Mouse (Mus musculus): ENCODE measurements around the gene Hoxb6.

Gene Hoxb6

GRCm38 (mm10) chr11:96317608-96318367, 25.5 kb downstream of the Hoxb6 start, which contains the start of gene Hoxb4:
Hoxb4 (plus strand) TSS chr11:96318267.
- DNase-seq: no peak

GRCm38 (mm10) chr11:96318368-96319070, 26.2 kb downstream of the Hoxb6 start:
- DNase-seq: peak; percentile 92

GRCm38 (mm10) chr11:96319071-96319902, 27.0 kb downstream of the Hoxb6 start:
- DNase-seq: peak; percentile 84

DNA sequence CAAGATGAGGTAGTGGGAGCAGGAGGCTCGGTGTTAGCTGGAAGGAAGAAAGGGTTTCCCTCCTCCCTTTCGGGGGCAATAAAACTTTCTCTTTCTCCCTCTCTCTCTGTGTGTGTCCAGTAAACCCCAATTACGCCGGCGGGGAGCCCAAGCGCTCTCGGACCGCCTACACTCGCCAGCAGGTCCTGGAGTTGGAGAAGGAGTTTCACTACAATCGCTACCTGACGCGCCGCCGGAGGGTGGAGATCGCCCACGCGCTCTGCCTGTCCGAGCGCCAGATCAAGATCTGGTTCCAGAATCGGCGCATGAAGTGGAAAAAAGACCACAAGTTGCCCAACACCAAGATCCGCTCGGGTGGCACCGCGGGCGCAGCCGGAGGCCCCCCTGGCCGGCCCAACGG, 27.6 kb downstream of the Hoxb6 start:
- DNase-seq: peak; percentile 77

DNA sequence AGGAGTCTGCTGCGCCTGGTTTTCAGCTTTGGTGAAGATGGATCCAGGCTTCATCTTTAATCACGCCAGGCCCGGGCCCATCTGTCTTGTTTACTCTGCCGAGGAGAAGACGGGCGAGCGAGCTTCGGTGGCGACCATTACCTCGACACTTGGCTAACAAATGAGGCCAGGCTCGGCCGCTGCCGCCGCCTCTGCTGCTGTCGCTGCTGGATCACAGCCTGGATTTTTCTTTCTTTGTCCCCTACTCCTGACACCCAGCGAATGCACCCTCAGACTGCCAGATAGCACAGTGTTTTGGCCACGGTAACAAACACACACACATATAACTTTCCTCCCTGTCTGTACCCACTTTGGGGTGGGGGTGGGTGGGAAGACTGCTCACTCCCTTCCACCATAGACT, 28.4 kb downstream of the Hoxb6 start:
- DNase-seq: no peak

DNA sequence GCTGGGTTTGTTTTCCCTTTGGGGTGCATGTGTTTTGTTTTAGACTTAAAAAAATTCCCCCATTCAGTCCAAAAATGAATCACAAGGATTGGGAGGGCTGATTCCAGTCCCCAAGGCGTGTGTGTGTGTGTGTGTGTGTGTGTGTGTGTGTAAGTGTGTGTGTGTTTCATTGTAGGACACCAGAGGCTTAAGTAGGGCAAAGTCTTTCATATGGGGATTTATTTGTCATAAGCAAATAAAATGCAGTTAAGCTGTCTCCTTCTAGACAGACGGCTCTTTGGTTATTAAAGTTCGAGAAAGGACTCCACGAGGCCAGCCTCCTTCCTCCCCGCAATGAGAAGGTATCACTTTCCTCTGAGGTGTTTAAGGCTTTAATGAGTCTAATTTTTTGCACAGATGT, 29.6 kb downstream of the Hoxb6 start:
- no peak for DNase-seq

DNA sequence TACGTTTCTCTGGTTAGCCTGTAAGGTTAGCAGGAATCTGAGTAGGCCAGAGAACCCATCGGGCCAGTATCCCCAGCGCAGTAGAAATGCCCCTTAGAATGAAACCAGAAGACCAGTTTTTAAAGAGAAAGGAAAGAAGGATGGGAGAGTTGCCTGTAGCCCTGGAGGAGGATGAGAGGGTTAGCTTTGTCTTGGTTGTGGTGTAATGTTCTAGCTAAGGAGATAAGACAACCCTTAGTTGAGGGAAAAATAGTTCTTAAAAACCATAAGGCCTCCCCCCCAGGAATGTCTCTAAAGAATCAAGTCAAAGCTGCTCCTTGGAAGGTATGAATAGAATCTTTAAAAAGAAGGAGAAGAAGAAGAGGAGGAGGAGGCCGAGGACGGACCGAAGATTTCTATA, 30.5 kb downstream of the Hoxb6 start:
- no peak for DNase-seq

- DNase-seq: no peak
Observed at GRCm38 (mm10) chr11:96323154-96323553, 30.9 kb downstream of the Hoxb6 start, which contains the start of gene Hoxb3. Hoxb3 (plus strand) TSS chr11:96323326.

DNA sequence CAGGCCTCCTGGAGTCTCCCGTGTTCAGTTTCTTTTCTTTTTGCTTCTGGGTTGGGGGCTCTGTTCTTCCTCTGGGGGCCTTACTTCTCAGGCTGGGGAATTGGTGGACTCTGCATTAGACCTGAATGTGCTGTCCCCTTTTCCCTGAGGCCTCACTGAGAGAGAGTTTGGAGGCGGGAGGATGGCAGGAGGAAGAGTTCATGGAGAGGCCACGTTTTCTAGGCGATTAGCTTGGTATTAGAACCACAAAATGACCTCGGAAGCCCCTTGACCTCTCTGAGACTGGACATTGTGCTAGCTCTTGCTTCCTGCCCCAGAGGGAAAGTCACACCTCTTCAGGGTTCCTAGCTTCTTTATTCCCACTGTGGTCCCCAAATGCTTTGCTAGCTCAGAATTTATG, 31.8 kb downstream of the Hoxb6 start:
- DNase-seq: no peak

DNA sequence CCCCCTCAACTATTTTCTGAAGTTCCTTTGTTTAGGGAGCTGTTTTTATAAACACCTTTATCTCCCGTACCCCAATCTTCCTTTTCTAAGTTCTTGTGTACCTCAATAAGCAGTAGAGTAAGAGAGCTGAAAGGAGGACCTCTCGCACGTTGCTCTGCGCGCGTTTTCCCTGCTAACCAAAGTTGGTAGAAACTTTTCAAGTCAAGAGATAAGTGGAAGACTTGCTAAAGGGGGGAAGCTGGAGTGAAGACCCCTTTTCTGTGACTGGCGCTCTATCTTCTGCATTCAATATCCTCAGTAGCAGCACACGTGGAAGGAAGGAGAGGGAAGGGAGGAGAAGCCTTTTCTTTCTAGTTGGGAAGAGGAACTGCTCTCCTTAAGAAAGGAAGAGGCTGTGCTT, 32.7 kb downstream of the Hoxb6 start:
- no peak for DNase-seq

GRCm38 (mm10) chr11:96325747-96326212, 33.5 kb downstream of the Hoxb6 start:
- DNase-seq: no peak

DNA sequence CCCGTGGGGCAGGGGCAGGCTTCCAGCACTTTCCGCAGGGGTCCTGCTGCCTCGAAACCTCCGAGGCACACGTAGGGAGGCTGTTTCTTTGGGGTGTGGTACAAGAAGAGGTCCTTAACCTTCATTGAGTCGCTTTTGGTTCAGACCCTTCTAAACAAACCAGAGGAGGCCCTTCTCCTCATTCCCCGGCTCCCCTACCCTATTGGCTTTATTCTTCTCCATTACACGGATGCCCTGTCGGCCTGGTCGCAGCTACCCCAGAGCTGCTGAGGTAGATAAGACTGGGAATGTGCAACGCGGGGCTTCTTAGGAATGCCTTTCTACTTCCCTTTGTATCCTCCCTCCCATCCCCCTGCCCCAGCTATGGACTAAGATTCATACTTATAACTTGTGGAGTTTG, 34.4 kb downstream of the Hoxb6 start:
- DNase-seq: no peak

DNA sequence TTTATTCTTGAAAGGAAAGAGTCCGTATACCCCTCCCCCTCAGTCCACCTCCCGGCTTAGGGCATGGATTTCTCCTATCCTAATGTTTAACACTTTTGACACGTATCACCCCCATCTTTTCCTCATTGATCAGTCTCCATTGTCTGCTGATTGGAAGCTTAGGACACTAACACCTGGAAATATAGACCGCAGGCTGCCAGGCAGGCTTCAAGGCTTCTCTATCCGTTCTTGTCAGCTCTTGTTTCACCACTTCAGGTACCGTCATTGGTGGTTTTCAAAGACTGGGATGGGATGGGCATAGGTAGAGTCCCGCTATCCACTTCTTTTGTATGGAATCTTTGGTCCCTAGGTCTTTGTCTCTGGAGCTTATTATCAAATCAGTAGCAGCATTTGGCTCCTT, 34.8 kb downstream of the Hoxb6 start:
- no peak for DNase-seq

GRCm38 (mm10) chr11:96327750-96328149, 35.5 kb downstream of the Hoxb6 start:
- DNase-seq: no peak

DNA sequence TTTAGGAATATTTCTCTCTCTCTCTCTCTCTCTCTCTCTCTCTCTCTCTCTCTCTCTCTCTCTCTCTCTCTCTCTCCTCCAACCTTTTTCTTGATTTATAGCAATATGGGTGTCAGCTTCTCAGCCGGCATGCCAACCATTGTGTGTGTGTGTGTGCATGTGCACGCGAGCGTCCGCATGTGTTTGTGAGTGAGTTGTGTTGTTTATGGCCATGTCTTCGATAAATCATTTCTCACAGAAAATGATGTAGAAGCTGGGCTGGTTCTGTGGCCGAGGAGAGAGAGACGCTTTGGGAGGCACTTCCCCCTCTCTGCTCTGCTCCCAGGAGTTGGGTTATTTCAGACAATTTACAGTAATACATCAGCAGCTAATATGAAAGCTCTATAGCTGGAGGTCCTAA, 36.3 kb downstream of the Hoxb6 start:
- DNase-seq: no peak

GRCm38 (mm10) chr11:96332105-96332504, 39.8 kb downstream of the Hoxb6 start:
- DNase-seq: no peak

GRCm38 (mm10) chr11:96332618-96333032, 40.3 kb downstream of the Hoxb6 start:
- no peak for DNase-seq

GRCm38 (mm10) chr11:96333241-96334001, 41.1 kb downstream of the Hoxb6 start:
- no peak for DNase-seq

DNA sequence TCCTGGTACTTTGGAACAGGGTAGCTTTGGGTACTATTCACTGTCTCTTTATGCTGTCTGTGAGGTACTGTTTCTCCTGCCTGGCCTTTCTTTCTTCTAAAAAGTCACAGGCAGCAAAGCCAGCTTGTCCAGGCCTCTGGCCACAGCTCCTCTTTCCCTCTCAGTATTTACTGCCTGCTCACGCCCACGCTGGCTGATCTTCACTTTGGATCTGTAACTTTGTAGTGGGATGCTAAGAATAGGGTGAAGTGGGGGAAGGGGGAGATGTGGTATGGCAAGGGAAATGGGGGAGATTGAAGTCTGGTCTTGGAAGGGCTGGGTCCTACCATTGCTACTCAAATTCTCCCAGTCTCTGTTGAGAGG, 41.7 kb downstream of the Hoxb6 start:
- no peak for DNase-seq

DNA sequence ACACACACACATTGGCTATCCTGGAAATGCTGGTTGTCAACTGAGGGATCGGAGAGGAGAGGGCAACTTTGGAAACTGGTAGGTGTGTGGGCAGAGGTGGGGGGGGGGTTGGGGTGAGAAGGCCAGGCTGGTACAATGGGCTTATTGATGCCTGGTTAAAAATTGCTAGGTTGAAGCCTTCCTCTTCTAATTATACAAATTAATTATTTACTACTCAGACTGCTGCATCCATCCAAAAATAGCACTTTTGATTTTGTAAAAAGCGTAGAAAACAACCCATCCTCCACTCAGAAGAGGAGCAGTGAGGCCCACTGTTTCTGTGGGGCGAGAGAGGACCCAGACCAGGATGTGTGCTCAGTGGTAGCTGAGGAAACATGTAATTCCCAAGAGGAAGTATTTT, 42.7 kb downstream of the Hoxb6 start:
- DNase-seq: no peak

- DNase-seq: no peak
Observed at GRCm38 (mm10) chr11:96336597-96336996, 44.3 kb downstream of the Hoxb6 start.

DNA sequence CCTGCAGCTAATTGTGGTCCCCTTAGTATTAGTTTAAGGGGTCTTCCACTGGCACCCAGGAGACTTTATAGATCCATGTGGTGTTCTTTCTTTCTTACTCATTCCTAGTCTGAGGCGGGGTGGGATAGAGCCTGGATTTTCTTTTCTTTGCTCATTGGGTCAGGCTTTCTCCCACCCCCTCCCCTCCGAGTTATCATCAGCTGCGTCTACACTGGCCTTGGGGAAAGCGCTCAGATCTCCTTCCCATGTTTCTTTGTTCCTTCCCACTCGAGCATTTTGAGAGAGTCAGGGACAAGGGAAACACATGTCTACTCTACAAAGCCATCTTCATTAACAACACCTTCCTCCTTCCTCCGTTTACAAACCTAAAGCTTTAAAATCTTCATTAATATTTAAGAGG, 44.8 kb downstream of the Hoxb6 start:
- no peak for DNase-seq
